Mouse (Mus musculus) heart, adult 18-20 months (tissue): Measurements from ENCODE around the gene Ddx55. TPM values are rescaled to one million over a fixed set of nuclear protein-coding genes. Genes with fewer than 3 reads are reported as not detected.

Experiments used
- DNase-seq, 2 experiments: peaks; one replicate each; pipeline ENCODE4 v3.0.0; 2021 to 2022; ENCODE audit warnings: mixed read lengths in 1 of 2
- long read RNA-seq, 2 experiments: library from polyadenylated mRNA; stranded (forward); transcript quantifications; one replicate each; pipeline ENCODE4 v2.0.0; 2021
- total RNA-seq, 2 experiments: library from RNA; stranded (reverse); gene quantifications; 2 replicates each; pipeline ENCODE4 v1.2.3; 2021

Ddx55 gene
- total RNA-seq, result 1 to 10 TPM; 4.8 to 5.2 TPM
- long read RNA-seq, experiment 1, transcript Ddx55-201 (14 exons, 2,799 nt), result major isoform, 9 of 14 reads
- long read RNA-seq, experiment 1, partial matches to known transcripts, result 3 of 14 reads
- long read RNA-seq, experiment 1, other reads (novel, unspliced or antisense), result 2 of 14 reads
- long read RNA-seq, experiment 2, partial matches to known transcripts, result 1 of 3 reads
- long read RNA-seq, experiment 2, other reads (novel, unspliced or antisense), result 0 of 3 reads

GRCm38 (mm10) chr5:124552558-124553307 lies at the start of gene Ddx55:
Gene Ddx55 (plus strand): TSS chr5:124552864.
- DNase-seq, result peak; percentile 94 to 96

DNA sequence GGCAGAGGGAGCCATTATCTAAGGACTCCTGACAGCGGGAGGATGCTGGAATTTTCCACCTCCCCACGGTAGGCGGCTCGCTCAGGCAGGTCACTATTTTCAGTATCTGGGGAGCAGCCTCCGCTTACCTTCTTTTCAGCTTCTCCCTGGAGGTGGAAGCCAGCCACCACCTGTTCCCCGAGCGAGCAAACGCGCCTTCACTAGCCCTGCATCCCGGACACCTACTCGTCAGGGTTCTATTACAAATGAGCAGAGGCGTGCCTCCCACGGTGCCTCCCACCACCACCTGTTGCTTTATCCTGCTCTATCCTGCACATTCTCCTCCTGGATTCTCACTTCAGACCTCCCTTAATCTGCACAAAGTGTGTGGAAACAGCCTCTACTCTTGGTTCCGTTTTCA lies 48.9 kb upstream of the Ddx55 start:
- DNase-seq, result no peak

GRCm38 (mm10) chr5:124505235-124505634 lies 47.4 kb upstream of the Ddx55 start:
- DNase-seq, result no peak

GRCm38 (mm10) chr5:124506731-124507359 lies 45.8 kb upstream of the Ddx55 start:
- DNase-seq, result peak; percentile 71 to 83

DNA sequence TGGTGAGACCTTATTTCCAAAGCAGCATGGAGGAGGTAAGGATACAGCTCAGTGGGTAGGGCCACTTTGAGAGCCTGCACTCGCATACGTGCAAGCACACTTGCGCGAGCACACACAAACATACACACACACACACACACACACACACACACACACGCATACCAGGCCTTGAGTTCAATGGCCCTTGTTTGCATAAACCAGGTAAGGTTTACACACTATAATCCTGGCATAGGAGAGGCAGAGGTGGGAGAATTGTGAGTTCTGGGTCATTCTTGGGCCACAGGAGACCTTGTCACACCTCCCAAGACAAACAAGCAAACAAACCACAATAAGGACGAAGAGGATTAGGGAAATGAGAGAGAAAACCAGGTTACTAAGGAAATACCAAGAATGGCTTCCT lies 43.5 kb upstream of the Ddx55 start:
- no peak for DNase-seq

- peak; percentile 86 to 91 for DNase-seq
Measured at GRCm38 (mm10) chr5:124509742-124510237, 42.9 kb upstream of the Ddx55 start.

DNA sequence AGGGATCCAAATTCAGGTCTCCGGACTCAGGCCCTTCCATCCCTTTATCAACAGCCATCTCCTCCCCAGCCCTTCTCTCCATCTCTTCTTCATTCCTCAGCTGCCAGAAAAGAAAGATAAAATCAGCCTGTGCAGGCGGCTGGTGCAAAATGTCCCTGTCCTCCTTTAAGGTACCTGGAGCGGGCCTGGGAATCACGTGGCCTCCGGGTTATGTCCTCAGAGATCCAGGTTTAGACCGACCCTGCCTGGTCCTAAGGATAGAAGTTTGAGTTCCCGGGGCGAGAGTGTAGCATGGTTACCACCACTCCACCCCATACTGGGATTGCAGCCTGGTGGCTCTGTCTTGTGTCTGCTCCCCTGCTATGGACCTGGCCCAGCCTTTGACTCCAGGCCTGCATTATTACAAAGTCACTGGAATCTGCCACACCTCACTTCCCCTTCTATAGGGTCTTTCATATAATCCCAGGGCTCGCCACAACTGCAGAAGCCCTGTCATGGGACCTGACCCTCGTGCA lies 42.1 kb upstream of the Ddx55 start:
- DNase-seq, result peak in 1 of 2 experiments; percentile 64

GRCm38 (mm10) chr5:124515789-124516188 lies 36.9 kb upstream of the Ddx55 start:
- DNase-seq, result no peak

GRCm38 (mm10) chr5:124518648-124519047 lies 34.0 kb upstream of the Ddx55 start:
- DNase-seq, result no peak

DNA sequence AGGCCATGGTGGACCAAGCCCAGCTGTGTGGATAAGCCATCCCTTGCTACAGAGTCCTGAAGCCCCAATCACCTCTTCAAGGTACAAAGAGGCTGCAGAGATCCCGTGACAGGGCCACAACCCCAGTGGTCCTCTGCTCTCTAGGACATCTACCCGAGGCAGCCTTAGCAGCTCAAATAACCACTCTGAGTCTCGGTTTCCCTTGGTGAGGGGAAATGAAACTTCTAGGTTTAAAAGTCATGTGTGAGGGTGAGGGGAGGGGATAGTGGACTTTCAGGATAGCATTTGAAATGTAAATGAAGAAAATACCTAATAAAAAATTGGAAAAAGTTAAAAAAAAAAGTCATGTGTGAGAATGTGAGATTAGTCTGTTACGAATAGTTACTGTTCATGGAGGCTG lies 31.1 kb upstream of the Ddx55 start:
- no peak for DNase-seq

DNA sequence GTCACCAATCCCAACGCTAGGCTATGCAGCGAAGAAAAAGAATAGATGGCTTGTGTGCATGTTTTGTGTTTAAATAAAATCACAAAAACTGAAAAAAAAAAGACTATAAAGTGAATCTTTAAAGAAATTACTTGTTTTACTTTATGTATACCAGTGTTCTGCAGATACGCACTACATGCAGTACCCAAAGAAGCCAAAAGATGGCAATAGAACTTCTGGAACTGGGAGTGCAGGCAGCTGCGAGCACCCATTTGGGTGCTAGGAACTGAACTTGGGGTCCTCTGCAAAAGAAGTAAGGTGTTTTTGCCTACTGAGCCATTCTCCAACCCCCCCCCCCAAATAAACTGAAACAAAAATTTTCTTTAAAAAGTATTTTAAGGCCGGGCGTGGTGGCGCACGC lies 29.6 kb upstream of the Ddx55 start:
- no peak for DNase-seq

DNA sequence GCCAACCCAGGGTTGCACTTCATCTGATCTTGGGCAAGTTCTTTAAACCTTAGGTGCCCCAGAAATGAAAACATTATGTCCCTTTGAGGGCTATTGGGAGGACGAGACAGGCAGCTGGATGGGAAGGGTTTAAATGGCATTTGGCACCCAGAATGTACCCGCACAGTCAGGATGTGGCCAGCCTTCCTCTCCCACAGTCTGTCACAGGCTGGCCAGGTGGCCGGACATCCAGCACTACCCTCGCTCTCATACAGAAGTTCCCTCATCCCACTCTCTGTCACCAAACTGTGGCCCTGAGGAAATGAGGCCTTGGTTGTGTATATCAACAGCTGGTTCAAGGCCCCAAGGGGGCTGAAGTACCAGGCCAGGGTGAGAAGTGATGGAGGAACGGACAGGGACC lies 27.7 kb upstream of the Ddx55 start:
- no peak for DNase-seq

GRCm38 (mm10) chr5:124528351-124528750 lies 24.3 kb upstream of the Ddx55 start:
- DNase-seq, result no peak

DNA sequence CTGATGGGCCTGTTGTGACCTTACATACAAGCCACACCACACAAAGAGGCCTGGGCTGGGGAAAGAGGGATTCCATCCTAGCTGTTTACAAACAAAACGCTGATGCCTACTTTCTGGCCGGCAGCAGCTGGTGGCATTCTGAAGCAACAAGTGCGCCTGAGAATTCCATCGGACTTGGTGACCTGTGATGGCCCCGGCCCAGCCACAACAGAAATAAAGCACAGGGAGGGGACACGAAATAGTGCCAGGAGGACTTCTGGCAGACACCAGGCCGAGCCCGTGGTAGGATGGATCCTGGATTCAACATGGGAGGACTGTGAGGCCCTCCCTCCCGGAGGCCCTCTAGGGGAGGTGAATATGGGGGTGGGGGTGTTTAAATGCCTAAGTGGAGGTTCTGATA lies 23.9 kb upstream of the Ddx55 start:
- peak in 1 of 2 experiments; percentile 78 for DNase-seq

GRCm38 (mm10) chr5:124529191-124529651 lies 23.4 kb upstream of the Ddx55 start:
- peak; percentile 55 to 73 for DNase-seq

- DNase-seq, result peak; percentile 37 to 65
Measured at GRCm38 (mm10) chr5:124529697-124530096, 23.0 kb upstream of the Ddx55 start.

DNA sequence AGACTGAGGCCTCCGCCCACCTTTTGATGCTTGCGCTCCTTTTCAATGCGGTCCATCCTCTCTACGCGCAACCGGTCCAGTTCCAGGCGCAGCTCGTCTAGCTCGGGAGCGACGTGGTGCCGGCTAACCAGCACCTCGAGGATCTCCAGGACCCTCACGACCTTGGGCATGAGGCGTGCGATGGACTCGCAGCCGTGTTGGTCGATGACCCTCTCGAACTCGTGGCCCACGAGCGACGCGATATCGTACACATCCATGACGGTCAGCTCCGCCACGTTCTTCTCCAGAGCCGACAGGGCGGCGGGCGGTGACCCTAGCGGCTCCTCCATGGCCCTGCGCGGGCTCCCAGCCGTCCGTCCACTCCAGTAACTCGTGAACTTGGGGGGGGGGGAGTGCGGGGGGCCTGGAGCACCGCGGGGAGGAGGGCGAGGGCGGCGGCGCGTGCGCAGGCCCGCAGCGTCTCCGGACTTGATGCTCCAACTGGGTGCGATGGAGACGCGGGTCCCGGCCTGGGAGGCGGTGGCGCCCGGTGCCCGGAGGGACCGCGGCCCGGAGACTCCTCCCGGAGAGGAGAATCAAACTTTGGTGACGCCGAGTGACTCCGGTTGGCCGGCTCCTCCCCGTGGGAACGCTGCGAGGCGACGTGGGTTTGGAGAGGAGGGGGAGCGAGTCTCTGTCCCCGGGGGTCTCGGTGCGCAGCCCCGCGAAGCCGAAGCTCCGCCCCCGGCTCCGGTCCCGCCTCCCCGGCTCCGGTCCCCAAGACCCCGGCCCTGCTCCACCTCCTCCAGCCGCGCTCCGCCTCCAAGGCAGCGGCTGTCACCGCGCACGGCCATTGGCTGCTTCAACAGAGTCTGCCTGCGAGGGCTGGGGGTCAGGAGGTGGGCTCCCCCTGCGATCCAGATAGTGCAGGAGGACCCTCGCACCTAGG lies 21.7 kb upstream of the Ddx55 start, which contains the start of gene Rilpl1:
TSS of gene Rilpl1 (minus strand) at position 737 of the 928 bp plus-strand sequence.
- DNase-seq, result peak; percentile 89 to 91

GRCm38 (mm10) chr5:124531583-124531930 lies 21.1 kb upstream of the Ddx55 start:
- no peak for DNase-seq

- peak in 1 of 2 experiments; percentile 35 for DNase-seq
Measured at GRCm38 (mm10) chr5:124532451-124532850, 20.2 kb upstream of the Ddx55 start.

DNA sequence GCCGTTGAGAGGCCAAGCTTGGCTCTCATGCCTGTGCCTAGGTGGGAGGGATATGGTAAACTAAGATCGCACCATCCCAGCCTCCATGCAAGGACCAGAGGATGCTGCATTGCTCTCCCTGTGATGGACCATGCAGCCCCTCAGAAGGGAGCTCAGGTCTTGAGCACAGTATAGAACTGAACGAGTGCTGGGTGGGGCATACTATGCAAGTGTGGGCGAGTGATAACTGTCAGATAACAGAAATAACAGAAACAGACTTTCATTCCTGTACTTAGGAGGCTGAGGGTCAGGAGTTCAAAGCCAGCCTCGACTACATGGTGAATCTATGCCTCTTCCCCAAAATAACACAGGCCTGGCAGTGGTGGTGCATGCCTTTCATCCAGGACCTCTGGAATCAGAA lies 17.6 kb upstream of the Ddx55 start:
- no peak for DNase-seq

GRCm38 (mm10) chr5:124536776-124537175 lies 15.9 kb upstream of the Ddx55 start:
- peak; percentile 72 to 74 for DNase-seq
